Mouse (Mus musculus): ENCODE data around the gene Gm8068. TPM values are rescaled to one million over a fixed set of nuclear protein-coding genes. Genes with fewer than 3 reads are reported as not detected.
"Not testable (repeated sequence)": the region's sequence is repeated elsewhere in the genome, so short reads cannot be mapped to it uniquely, and the experiment has no call there.

Gene Gm8068
- not detected in 2 replicates for polyA plus RNA-seq (2015; fragmentation: Nextera tagmentation; extraction: Ambion mirVana)

DNA sequence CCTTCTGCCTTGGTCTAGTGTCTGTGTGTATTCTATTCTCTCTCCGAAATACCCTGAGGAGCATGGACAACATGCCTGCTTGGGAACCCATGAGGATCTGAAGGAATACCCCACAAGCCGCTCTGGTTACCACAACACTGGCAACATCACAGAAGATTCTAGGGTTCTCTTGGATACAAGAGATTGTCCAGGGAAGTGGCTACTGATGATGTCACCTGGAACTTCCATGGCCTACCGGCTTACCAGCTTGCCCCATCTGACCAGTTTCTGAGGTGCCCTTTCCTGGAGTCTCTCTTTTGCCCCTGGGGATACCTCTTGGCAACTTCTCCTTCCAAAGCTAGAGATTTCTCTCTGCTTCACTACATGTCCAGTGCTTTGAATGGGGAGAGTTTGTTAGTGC, at the start of gene Gm8068:
Gene Gm8068 (minus strand): TSS at position 101 of the 400 bp plus-strand sequence.
- not testable (repeated sequence) for H3K27me3 ChIP-seq (replicated peaks); ATAC-seq (ENCODE audit: extremely low read depth, insufficient number of reproducible peaks, low FRiP score, low TSS enrichment); H3K4me3 ChIP-seq; H3K27ac ChIP-seq (replicated peaks); H3K9me3 ChIP-seq; H3K4me2 ChIP-seq; H3K36me3 ChIP-seq; H3K4me1 ChIP-seq; H3K9ac ChIP-seq
- whole genome bisulfite sequencing = no CpG with 5 or more reads among the region's 3 CpGs

DNA sequence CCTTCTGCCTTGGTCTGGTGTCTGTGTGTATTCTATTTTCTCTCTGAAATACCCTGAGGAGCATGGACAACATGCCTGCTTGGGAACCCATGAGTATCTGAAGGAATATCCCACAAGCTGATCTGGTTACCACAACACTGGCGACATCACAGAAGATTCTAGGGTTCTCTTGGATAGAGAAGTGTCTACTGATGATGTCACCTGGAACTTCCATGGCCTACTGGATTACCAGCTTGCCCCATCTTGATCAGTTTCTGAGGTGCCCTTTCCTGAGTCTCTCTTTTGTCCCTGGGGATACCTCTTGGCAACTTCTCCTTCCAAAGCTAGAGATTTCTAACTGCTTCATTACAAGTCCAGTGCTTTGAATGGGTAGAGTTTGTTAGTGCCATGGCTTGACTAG, 48.8 kb upstream of the Gm8068 start, which contains the start of gene Gm7929:
Gene Gm7929 (minus strand): TSS at position 101 of the 400 bp plus-strand sequence.
- H3K9ac ChIP-seq; ATAC-seq (ENCODE audit: extremely low read depth, insufficient number of reproducible peaks, low FRiP score, low TSS enrichment); H3K4me3 ChIP-seq; H3K27me3 ChIP-seq (replicated peaks); H3K27ac ChIP-seq (replicated peaks); H3K4me2 ChIP-seq; H3K36me3 ChIP-seq; H3K9me3 ChIP-seq; H3K4me1 ChIP-seq: not testable (repeated sequence)
- WGBS = 56% methylated on average over 1 of the region's 1 CpGs

DNA sequence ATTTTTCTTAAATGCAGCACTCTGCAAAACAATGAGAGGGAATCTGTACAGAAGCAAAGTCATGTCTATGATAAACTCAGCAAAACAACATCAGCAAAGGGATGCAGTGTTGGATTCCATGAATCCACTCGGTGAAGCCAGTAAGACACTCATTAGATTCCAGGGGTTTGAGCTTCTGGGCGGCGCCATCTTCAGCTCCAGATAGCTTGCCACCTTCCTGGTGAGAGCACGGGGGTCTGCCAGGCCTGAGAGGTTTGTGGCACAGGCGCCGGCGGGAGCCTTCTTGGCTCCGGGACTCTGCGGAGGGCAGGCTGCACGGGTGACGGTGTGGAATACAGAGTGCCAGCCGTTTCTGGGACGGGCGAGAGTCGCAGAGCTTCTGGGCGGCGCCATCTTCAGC, 21.8 kb upstream of the Gm8068 start:
- ATAC-seq (ENCODE audit: extremely low read depth, insufficient number of reproducible peaks, low FRiP score, low TSS enrichment); H3K27ac ChIP-seq (replicated peaks); H3K4me2 ChIP-seq; H3K4me1 ChIP-seq; H3K9ac ChIP-seq; H3K4me3 ChIP-seq; H3K9me3 ChIP-seq; H3K27me3 ChIP-seq (replicated peaks); H3K36me3 ChIP-seq: not testable (repeated sequence)
- 58% methylated on average over 17 of the region's 17 CpGs for WGBS

DNA sequence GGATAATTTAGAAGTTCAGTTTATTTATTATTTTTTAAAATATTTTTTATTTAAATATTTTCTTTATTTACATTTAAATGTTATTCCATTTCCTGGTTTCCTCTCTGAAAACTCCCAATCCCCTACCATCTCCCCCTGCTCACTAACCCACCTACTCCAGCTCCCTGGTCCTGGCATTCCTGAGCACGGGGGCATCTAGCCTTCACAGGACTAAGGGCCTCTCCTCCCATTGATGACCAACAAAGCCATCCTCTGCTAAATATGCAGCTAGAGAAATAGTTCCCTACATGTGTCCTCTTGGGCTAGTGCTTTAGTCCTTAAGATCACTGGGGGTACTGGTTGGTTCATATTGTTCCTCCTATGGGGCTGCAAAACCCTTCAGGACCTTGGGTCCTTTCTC, 15.5 kb upstream of the Gm8068 start:
- WGBS = 71% methylated on average over 1 of the region's 1 CpGs
- not testable (repeated sequence) for H3K9me3 ChIP-seq; ATAC-seq (ENCODE audit: extremely low read depth, insufficient number of reproducible peaks, low FRiP score, low TSS enrichment); H3K4me2 ChIP-seq; H3K27me3 ChIP-seq (replicated peaks); H3K27ac ChIP-seq (replicated peaks); H3K9ac ChIP-seq; H3K4me1 ChIP-seq; H3K36me3 ChIP-seq; H3K4me3 ChIP-seq

DNA sequence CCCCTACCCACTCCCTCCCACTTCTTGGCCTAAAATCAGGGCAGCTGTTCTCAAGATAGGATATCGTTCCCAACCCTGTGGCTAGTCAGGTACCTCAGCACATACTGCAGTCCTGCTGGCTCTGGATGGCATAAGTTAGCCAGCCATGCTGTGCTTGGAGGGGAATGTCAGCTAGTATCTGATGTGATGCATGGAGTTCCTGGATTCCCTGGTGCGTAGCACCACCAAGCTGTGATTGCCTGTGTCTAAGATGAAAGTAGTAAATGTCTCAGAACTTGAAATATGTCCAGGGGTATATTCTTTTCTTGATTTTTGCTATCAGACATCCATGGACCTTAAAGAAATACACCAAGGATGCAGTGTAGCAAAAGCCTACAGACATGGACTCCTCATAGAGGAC, 53.5 kb downstream of the Gm8068 start:
- H3K4me3 ChIP-seq; H3K27me3 ChIP-seq (replicated peaks); ATAC-seq (ENCODE audit: extremely low read depth, insufficient number of reproducible peaks, low FRiP score, low TSS enrichment); H3K4me2 ChIP-seq; H3K4me1 ChIP-seq; H3K27ac ChIP-seq (replicated peaks); H3K36me3 ChIP-seq; H3K9me3 ChIP-seq; H3K9ac ChIP-seq: not testable (repeated sequence)
- 71% methylated on average over 2 of the region's 2 CpGs for WGBS

Other genes starting within 250 kb of the Gm8068 start
- not detected in 2 replicates for gene Gm7954, start 248.4 kb downstream of the Gm8068 start, polyA plus RNA-seq (2015; fragmentation: Nextera tagmentation; extraction: Ambion mirVana)
- not detected in 2 replicates for gene Gm3486, start 212.4 kb downstream of the Gm8068 start, polyA plus RNA-seq (2015; fragmentation: Nextera tagmentation; extraction: Ambion mirVana)
- not detected in 2 replicates for gene Gm7970, start 146.3 kb downstream of the Gm8068 start, polyA plus RNA-seq (2015; fragmentation: Nextera tagmentation; extraction: Ambion mirVana)
- gene 1700049E17Rik2, start 128.7 kb downstream of the Gm8068 start, polyA plus RNA-seq (2015; fragmentation: Nextera tagmentation; extraction: Ambion mirVana) = not detected in 2 replicates
- gene Gm3072, start 77.3 kb downstream of the Gm8068 start, polyA plus RNA-seq (2015; fragmentation: Nextera tagmentation; extraction: Ambion mirVana) = not detected in 2 replicates
- gene Gm3676, start 55.4 kb downstream of the Gm8068 start, polyA plus RNA-seq (2015; fragmentation: Nextera tagmentation; extraction: Ambion mirVana) = not detected in 2 replicates
- not detected in 2 replicates for gene Gm7929, start 48.7 kb upstream of the Gm8068 start, polyA plus RNA-seq (2015; fragmentation: Nextera tagmentation; extraction: Ambion mirVana)
- gene Gm47189, start 70.6 kb upstream of the Gm8068 start, polyA plus RNA-seq (2015; fragmentation: Nextera tagmentation; extraction: Ambion mirVana) = not detected in 2 replicates
- not detected in 2 replicates for gene Gm7980, start 205.4 kb upstream of the Gm8068 start, polyA plus RNA-seq (2015; fragmentation: Nextera tagmentation; extraction: Ambion mirVana)
- not detected in 2 replicates for gene 1700049E17Rik1, start 223.1 kb upstream of the Gm8068 start, polyA plus RNA-seq (2015; fragmentation: Nextera tagmentation; extraction: Ambion mirVana)
- gene 1700024B05Rik, start 242.1 kb upstream of the Gm8068 start, polyA plus RNA-seq (2015; fragmentation: Nextera tagmentation; extraction: Ambion mirVana) = not detected in 2 replicates